Mouse (Mus musculus): ENCODE measurements around the gene Mettl16.

The Mettl16 gene

GRCm38 (mm10) chr11:74832503-74833143, 62.0 kb downstream of the Mettl16 start:
- peak; percentile 62 for DNase-seq

- DNase-seq = no peak
Measured at GRCm38 (mm10) chr11:74833536-74834358, 63.1 kb downstream of the Mettl16 start.

DNA sequence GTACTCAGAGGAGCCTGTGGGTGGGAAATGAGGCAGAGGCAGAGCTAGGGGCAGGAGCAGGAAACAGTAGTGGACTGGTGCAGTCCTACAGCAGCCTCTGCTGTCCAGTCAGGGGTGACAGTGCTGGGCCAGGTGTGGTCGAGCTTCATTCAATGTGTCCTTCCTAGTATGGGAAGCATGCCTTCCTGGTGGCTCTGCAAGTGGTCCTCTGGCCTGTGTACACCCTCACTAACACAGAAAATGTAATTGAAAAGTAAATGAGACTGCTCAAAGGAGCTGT, 63.7 kb downstream of the Mettl16 start:
- no peak for DNase-seq

DNA sequence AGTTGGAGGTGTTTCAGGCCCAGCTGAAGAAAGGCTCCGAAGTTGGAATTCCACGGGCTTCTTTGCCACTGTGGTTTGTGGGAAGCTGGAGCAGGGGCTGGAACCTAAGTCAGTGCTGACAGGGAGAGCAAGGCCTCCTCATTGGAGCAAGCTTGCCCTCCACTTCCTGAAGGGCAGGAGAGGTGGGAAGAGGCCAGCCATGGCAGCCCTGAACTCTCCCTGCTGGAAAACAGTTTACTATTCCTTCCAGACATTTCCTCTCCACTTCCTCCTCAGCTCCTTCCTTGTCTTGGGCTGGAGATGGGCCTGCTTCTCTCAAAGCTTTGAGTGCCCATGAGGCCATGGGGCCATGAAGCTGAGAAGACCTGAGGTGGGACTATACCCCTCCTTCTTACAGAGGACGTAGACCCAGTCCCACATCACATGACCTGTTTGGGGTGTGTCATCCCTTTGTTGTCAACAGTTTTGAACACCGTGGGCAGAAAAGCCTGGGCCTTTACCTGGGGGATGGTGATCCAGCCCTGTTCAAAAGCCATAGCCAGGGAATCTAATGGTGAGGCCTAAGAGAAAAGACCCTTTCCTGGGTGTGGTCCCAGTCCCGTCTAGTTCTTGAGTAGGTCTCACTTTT, 64.1 kb downstream of the Mettl16 start:
- DNase-seq = no peak

DNA sequence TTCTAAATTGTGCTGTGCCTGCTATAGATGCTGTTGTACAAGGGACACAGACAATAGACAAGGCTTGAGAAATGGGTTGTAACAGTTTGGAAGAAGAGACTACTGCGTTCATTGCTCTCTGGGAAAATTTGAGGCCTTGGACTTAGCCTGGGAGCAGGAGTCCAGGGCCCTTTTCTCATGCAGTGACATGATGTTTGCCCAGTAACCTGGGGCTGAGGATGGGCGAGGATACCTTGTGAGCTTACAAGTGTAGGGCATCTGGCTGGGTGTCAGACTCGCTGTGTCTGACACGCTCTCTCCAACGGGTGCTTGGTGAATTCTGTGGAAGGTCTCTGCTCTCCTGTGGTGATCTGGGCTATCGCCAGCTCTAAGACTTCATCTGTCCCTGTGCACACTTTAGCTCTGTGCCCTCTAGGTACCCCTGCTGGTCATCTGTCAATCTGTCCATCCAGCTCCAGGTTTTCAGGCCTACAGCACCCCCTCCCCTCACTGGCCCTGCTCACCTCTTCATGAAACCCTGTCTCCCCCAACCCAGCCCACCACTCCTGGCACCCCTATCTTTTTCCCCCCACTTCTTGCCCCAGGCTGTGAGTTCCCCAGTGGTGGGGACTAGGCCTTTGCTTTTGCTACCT, 65.1 kb downstream of the Mettl16 start:
- no peak for DNase-seq

DNA sequence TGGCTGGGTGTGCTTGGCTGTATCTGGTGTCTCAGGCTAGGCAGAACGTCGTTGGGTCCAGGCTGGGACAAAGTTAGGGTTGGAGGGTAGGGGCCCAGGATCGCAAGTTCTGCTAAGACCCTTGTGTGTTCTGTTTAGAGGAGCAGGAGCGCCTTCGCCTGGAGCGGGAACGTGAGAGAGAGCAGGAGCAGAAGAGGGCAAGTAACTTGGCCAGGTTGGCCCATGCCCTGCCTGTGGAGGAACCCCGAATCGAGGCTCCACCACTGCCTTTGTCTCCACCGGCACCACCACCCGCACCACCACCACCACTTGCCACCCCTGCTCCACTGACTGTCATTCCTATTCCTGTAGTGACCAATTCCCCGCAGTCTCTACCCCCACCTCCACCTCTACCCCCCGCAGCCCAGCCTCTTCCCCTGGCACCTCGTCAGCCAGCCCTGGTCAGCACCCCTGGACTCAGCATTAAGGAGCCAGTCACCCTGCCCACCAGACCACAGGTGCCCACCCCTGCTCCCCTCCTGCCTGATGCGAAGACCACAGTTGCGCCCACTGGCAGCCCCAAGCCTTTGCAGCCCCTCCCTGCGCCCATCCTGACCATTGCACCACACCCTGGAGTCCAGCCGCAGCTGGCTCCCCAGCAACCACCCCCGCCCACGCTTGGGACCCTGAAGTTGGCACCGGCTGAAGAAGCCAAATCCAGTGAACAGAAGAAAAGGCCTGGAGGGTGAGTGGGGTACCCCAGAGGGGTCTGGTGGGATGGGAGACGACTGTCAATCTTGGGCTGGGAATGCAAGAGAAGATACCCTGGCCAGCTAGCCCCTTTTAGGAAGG, 65.8 kb downstream of the Mettl16 start:
- DNase-seq = no peak

GRCm38 (mm10) chr11:74837056-74837693, 66.5 kb downstream of the Mettl16 start:
- DNase-seq = no peak

GRCm38 (mm10) chr11:74837694-74838431, 67.2 kb downstream of the Mettl16 start:
- peak; percentile 95 for DNase-seq

DNA sequence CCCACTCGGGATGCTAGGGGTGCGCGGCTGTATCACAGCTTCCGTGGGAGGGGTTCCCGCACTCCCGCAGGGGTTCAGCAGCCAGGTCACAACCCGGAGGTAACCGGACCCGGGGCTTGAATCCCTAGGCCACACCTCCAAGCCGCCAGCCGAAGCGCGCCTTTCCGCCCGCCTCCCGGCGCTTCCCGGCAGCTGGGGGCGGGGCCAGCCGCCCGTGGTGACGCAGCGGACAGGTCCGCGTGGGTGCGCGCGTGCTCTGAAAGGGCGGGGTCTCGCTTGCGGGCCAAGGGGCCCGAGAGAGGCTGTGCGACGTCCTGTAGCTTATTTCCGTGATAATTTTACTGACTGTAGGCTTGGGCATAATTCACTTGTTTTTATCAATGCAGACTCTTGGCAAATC, 67.8 kb downstream of the Mettl16 start:
- peak; percentile 95 for DNase-seq

DNA sequence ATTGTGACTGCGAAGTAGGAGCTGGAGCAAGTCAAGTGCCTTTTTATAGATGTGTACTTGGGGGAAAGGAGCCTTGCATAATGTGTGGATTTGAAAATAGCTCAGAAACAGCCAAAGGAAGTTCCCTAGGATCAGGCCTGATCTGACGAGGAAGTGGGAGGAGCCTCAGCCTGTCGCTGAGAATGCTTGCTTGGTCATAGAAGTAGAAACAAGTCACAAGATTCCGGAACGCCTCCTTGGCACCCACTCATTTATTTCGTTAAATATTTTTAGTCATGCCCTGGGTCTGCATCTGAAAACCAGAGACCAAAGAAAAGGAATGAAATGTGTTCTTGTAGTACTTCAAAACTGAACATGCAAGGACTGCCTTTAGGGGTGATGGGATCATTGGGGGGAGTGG, 68.3 kb downstream of the Mettl16 start:
- DNase-seq = peak; percentile 71

GRCm38 (mm10) chr11:74839860-74840715, 69.5 kb downstream of the Mettl16 start:
- no peak for DNase-seq

DNA sequence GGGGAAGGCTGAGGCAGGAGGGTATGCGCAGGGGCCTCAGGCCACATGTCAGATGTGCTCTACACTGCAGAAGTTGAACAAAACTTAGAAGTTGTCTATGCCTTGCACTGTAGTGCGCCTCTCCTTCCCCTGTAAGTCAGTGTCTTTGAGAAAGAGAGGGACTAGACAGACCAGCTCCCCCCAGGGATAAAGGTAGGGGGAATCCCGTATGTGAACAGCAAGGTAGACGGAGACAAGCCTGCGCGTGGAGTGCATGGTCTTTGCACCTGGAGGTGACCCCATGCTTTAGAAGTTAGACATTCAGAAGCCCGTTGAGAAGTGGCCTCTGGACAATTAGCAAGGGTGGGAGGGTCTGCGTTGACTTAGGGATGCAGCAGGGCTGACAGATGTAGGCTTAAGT, 70.1 kb downstream of the Mettl16 start:
- no peak for DNase-seq

DNA sequence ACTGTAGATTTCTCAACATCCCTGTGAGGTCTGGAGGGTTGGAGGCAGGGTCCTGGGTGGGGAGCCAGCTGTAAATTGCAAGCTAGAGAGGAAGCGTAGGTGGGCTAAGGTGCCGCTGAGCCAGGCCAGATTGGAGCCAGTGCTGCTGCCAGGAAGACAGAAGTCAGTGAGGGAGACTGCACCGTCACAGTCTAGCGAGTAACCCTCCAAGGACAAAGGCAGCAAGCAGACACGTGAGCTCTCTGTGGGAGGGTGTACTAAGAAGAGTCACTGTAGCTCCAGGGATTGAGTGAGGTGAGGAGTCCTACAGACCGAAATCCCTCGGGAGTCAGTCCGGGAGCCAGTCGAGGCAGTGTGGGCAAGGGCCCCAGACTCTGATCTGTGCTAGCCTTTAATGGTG, 70.7 kb downstream of the Mettl16 start:
- no peak for DNase-seq

DNA sequence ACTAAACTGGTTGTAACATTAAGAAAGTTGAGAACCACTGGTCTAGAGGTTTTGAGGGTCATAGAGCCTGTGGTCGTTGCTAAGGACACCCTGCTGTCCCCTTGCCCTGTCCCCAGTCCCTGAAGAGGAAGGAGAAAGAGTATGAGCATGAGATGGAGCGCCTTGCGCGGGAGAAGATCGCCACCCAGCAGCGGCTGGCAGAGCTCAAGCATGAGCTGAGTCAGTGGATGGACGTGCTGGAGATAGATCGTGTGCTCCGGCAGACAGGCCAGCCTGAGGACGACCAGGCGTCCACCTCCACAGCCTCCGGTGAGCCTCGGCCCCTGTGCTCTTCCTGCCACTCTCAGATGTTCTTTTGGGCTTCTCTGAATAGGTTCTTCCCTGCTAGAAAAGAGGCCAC, 71.4 kb downstream of the Mettl16 start:
- DNase-seq = no peak

DNA sequence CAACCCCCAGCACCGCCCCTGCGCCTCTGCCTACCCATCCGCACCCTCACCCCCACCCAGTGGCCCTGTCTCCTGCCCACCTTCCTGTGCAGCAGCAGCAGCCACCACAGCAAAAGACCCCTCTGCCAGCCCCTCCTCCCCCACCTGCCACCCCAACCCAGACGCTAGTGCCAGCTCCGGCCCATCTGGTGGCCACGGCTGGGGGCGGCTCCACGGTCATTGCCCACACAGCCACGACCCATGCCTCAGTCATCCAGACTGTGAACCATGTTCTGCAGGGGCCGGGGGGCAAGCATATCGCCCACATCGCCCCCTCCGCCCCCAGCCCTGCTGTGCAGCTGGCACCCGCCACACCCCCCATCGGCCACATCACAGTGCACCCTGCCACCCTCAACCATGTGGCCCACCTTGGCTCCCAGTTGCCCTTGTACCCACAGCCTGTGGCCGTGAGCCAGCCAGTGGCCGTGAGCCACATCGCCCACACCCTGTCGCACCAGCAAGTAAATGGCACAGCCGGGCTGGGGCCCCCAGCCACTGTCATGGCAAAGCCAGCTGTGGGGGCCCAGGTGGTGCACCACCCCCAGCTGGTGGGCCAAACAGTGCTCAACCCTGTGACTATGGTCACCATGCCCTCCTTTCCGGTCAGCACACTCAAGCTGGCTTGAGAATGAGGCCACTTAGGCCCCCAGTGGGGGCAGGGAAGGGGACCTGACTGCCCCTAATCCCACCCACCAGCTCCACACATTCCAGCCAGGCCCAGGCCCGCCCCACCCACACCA, 72.2 kb downstream of the Mettl16 start:
- no peak for DNase-seq

DNA sequence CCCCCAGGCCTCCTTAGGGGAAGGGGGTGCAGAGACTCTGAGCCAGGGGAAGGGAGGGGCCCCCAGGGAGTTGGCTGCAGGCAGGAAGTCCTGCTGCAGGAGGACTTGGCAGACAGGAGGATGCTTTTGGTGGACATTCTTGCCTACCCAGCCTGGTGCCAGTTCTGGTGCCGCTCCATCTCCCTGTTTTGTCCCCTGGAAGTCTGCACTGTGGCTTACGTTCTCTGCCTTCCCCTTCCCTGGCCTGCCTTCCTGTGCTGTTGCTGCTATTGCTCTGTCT, 72.7 kb downstream of the Mettl16 start:
- DNase-seq = no peak

DNA sequence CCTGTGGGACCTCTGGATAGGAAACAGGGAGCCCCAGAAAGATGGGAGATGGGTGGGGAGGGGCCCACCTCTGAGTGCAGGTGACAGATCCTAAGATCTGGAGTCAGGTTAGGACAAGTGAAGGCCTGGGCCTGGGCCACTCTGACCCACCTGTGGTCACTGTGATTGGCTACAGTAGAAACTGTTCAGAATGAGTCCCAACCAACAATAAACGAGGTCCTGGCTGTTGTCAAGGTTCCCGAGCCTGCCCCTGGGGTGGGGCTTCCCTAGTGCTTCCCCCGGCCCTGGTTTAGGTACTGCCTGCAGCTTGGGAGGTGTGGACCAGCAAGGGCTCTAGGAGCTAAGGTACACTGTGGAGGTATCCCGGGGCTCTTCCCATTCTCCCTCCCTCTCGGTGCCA, 73.1 kb downstream of the Mettl16 start:
- DNase-seq = no peak

- no peak for DNase-seq
Measured at GRCm38 (mm10) chr11:74845784-74846183, 75.2 kb downstream of the Mettl16 start.

DNA sequence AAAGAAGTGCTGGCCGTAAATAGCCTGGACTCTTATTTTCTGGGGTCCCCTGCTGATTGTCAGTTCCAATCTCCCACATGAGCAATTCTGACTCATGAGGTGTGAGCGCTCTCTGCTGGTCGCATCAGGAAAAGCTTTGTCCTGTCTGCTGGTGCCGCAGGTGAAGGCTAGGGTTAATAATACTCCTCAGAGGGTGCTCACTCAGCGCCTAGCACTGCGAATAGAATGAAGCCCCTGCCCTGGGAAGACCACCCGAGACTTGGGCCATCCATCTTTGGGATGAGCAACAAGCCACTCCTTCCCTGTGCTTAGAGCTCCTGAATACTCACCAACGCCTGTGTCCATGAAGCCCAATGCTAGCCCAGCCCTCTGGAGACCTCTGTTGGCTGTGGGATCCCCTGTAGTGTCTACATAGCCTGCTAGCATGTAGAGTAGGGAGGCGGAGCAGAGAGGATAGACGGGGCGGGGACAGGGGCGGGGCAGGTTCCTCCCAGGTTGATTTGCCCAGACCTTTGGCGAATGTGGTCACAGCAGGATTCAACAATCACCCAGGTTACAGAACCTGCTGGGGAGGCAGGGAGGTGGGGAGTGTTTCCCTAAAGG, 77.4 kb downstream of the Mettl16 start:
- DNase-seq = peak; percentile 85

Measured in lung, postnatal 14 days (tissue).